Mouse (Mus musculus): ENCODE results near the gene Lrp1. TPM values are rescaled to one million over a fixed set of nuclear protein-coding genes. Genes with fewer than 3 reads are reported as not detected.
A peak's percentile ranks its signal among the peaks of the same experiment; 100 is the strongest.

The Lrp1 gene
- total RNA-seq, 2 experiments from 2014 or later: 288 to 310 TPM

DNA sequence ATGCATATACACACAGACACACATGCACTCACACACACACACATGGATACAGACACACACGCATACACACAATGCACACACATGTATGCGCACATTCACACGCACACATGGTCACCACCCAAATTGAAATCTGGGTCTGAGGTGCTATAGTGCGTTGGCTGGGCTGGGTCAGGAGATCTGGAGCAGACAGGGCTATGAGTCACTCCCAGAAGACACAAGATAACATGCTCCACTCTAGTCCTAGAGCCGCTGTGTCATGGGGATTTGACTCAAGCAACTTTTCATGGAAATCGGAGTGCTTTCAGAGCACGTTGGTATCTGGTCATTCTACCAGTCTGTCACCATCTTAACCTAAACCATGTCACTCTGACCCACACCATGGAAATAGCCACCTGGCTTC is 28.5 kb downstream of the Lrp1 start:
- Histone ChIP-seq H3K27ac (no peak overlapping the region), H3K4me3 (no peak overlapping the region)
- TF ChIP-seq CTCF (conservative IDR thresholded peaks at IDR 0.05): no peak
- no peak for DNase-seq (ENCODE audit: low spot score in 2 of 2)

DNA sequence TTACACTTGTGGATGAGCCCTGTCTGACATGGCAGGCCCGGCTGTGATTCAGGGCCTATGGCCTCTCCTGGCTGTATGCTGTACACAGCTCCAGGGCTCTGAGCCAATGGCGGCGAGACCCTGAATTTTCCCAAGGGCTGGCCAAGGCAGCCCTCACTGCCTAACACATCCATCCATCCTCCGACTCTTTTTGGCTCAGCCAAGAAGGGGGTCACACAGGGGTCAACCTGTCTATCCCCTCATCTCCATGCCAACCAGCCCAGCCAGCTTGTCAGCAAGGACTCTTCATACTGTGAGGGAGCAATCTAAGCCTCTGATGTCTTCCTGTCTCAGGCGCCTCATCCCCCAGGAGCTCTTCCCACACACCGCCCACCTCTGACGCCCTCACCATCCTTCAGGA is 29.4 kb downstream of the Lrp1 start:
- Histone ChIP-seq H3K27ac (peak overlapping the region; percentile 67), H3K4me3 (no peak overlapping the region)
- no peak for TF ChIP-seq CTCF (conservative IDR thresholded peaks at IDR 0.05)
- no peak for DNase-seq (ENCODE audit: low spot score in 2 of 2)

DNA sequence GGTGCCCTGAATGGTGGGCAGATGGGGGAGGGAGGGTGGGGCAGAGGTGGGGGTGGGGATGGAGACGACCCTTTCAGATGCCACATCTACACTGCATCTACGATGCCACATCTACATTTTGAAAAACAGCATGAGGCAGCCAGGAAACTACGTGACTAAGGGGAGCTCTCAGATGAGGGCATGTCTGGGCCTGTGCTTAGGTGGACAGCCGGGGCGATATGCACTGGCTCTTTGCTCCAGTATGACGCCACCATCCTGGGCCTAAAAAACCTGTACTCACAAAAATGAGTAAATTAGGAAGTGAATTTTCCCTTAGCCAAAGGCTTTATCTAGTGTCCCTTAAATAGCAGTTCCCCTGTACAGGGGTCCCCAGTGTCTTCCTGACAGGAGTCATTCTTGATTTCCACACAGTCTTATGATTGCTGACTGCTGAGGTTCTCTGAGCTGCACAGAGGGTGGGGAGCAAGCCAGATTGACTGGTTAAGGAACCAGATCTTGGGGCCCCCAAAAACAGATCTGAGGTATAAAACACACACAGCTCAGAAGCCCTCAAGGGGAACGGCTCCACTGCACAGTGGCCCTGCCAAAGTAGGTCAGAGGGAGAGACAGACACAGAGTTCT is 30.0 kb downstream of the Lrp1 start:
- no peak overlapping the region for H3K4me3 ChIP-seq
- H3K27ac ChIP-seq: peak overlapping the region; percentile 67
- DNase-seq (ENCODE audit: low spot score in 2 of 2): no peak
- no peak for TF ChIP-seq CTCF (conservative IDR thresholded peaks at IDR 0.05)

- no peak for TF ChIP-seq CTCF (conservative IDR thresholded peaks at IDR 0.05)
- no peak for DNase-seq (ENCODE audit: low spot score in 2 of 2)
- peak overlapping the region; percentile 67; the same call in 1 of the 2 replicates for H3K27ac ChIP-seq
- no peak overlapping the region for H3K4me3 ChIP-seq
Observed at GRCm38 (mm10) chr10:127590256-127590655, 30.7 kb downstream of the Lrp1 start.

DNA sequence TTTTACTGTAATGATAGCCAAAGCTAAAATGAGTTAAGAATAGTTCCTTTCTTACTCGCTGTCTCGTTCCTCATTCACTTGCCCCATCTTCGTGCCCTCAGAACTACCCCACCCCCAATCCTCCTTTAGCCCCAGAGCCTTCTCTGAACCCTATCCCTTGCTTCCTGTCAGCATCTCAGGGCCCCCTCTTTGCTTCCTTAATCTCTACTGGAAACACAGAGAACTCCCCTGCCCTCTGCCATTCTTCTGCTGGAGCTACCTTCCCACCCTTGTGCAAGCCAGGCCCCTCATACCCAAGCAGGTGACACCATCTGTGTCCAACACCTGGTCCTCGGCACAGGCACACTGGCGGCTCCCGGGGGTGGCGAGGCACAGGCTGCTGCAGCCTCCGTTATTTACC is 33.2 kb downstream of the Lrp1 start:
- H3K27ac ChIP-seq: peak overlapping the region; percentile 36; the same call in 1 of the 2 replicates
- no peak for TF ChIP-seq CTCF (conservative IDR thresholded peaks at IDR 0.05)

DNA sequence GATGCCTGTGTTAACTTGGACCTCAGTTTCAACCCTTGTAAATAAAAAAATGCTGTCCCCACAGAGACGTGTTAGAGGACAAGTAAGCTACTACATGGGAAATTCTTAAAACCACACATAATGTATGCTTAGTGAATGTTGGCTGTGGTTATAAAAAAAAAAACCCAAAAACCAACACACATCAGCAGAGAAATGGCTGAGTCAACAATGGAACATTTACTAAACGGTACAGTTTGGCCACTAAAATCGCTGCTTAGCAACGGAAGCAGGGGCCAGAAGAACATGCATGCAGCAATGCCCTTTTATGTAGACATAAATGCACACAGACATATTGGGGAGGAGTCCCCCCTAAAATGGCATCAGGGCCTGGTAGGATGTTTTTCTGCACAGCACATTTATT is 34.7 kb downstream of the Lrp1 start:
- no peak for TF ChIP-seq CTCF (conservative IDR thresholded peaks at IDR 0.05)
- Histone ChIP-seq H3K27ac (no peak overlapping the region), H3K4me3 (no peak overlapping the region)
- DNase-seq (ENCODE audit: low spot score in 2 of 2): no peak

More for the DNA sequence above, 33.2 kb downstream of the Lrp1 start:
- DNase-seq (ENCODE audit: low spot score in 2 of 2): no peak
- no peak overlapping the region for H3K4me3 ChIP-seq

DNA sequence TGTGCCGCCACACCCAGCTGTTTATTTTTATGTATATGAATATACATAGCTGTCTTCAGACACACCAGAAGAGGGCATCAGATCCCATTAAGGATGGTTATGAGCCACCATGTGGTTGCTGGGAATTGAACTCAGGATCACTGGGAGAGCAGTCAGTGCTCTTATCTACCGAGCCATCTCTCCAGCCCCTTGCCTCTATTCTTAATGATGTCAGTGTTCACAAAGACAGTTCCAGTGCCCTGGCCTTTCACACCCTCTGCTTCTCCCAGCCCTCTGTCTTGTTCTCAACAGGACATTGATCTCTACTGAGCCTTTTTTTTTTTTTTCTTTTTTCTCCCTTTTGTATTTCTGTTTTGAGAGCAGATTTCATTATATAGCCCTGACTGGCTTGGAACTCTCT is 35.4 kb downstream of the Lrp1 start:
- no peak for TF ChIP-seq CTCF (conservative IDR thresholded peaks at IDR 0.05)
- Histone ChIP-seq H3K4me3 (no peak overlapping the region), H3K27ac (no peak overlapping the region)
- DNase-seq (ENCODE audit: low spot score in 2 of 2): no peak

DNA sequence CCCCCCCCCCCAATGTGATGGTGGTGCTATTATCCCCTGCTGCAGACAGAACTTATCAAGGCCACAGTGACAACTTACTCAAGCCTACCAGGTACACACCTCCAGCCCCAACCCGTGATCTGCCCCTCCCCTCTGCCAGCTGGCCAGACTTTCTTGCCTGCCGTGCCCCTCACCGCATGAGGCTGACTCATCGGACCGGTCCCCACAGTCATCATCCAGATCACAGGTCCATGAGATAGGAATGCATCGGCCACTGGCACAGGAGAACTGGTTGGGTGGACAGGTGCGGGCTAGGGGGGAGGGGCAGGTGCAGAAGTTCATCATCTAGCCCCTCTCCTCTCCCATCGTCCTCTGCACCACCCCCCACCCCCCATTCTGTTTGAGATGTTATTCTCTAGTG is 37.3 kb downstream of the Lrp1 start:
- no peak for TF ChIP-seq CTCF (conservative IDR thresholded peaks at IDR 0.05)
- H3K27ac ChIP-seq: no peak overlapping the region
- no peak for DNase-seq (ENCODE audit: low spot score in 2 of 2)
- H3K4me3 ChIP-seq: no peak overlapping the region

- Histone ChIP-seq H3K27ac (no peak overlapping the region), H3K4me3 (no peak overlapping the region)
- no peak for DNase-seq (ENCODE audit: low spot score in 2 of 2)
- no peak for TF ChIP-seq CTCF (conservative IDR thresholded peaks at IDR 0.05)
Observed at GRCm38 (mm10) chr10:127581291-127581690, 39.7 kb downstream of the Lrp1 start.

DNA sequence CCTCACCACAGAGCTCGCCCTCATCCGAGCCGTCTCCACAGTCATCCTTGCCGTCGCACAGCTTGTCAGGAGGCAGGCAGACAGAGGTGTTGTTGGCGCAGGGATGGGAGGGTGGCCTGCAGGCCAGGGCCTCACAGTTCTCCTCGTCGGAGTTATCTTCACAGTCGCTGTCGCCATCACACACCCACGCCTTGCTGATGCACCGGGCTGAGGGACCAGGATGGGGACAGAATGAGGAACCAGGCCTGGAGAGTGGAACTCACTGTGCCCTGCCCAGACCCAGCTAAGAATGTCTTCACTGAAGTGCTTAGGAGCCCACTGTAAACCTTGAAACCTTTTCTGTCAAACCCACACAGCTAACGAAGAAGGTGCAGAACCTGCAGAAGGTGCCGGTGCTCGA is 43.0 kb downstream of the Lrp1 start:
- no peak overlapping the region for H3K27ac ChIP-seq

DNA sequence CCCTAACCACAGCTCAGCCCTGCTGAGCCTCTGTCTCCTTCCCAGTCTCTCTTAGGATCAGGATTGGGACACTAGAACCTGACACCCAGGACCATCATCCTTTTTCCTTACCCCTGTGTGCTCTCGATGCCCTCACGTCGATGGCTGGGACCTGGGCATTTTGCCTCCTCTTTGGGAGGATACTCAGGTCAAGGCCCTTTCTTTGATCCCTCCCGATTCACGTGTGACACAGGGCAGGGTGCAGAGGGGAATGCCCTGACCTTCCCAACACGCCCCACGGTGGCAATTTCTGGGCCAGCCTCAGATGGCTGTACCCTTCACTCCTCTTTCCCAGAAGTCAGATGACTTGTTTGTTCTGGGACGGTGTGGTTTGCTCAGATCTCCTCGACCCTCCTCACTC is 43.8 kb downstream of the Lrp1 start:
- DNase-seq (ENCODE audit: low spot score in 2 of 2): no peak
- Histone ChIP-seq H3K27ac (no peak overlapping the region), H3K4me3 (no peak overlapping the region)
- no peak for TF ChIP-seq CTCF (conservative IDR thresholded peaks at IDR 0.05)

More for the DNA sequence above, 43.0 kb downstream of the Lrp1 start:
- no peak for DNase-seq (ENCODE audit: low spot score in 2 of 2)
- no peak overlapping the region for H3K4me3 ChIP-seq
- TF ChIP-seq CTCF (conservative IDR thresholded peaks at IDR 0.05): no peak

DNA sequence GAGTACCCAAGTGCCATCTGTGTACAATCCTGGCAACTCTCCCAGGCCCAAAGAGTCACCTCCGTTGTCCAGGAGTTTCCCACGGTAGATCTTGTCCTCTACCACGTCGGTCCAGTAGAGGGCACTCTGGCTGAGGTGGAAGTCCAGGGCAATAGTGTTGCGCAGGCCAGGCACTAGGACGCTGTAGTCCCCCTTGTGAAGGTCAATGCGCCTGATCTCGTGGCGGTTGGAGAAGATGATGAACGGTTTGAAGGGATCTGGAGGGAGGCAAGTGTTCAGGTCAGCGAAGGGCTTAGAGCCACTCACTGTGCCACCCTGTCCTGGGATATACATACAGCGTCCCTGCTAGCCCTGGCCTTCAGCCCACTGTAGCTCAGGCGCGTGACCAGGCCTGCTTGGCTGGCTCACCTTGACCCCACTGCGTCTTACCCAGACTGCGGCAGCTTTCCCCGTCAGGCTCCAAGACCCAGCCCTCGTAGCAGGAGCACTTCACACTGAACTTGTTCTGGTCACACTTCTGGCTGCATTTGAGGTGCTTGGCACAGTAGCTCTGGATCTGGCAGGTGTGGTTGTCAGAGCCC is 44.5 kb downstream of the Lrp1 start:
- peak in 1 of 2 experiments; percentile 53 for DNase-seq (ENCODE audit: low spot score in 2 of 2)
- peak overlapping the region; percentile 36; the same call in 1 of the 2 replicates for H3K27ac ChIP-seq
- peak; percentile 82 for TF ChIP-seq CTCF (conservative IDR thresholded peaks at IDR 0.05)
- H3K4me3 ChIP-seq: no peak overlapping the region

GRCm38 (mm10) chr10:127575741-127576140 is 45.2 kb downstream of the Lrp1 start:
- Histone ChIP-seq H3K4me3 (no peak overlapping the region), H3K27ac (peak overlapping the region; percentile 3; the same call in 1 of the 2 replicates)
- no peak for DNase-seq (ENCODE audit: low spot score in 2 of 2)
- no peak for TF ChIP-seq CTCF (conservative IDR thresholded peaks at IDR 0.05)

- Histone ChIP-seq H3K4me3 (no peak overlapping the region), H3K27ac (no peak overlapping the region)
- no peak for DNase-seq (ENCODE audit: low spot score in 2 of 2)
- no peak for TF ChIP-seq CTCF (conservative IDR thresholded peaks at IDR 0.05)
Observed at GRCm38 (mm10) chr10:127572281-127572680, 48.7 kb downstream of the Lrp1 start.

All from layer of hippocampus, adult 2 months (tissue).